In the genomic region with DNA sequence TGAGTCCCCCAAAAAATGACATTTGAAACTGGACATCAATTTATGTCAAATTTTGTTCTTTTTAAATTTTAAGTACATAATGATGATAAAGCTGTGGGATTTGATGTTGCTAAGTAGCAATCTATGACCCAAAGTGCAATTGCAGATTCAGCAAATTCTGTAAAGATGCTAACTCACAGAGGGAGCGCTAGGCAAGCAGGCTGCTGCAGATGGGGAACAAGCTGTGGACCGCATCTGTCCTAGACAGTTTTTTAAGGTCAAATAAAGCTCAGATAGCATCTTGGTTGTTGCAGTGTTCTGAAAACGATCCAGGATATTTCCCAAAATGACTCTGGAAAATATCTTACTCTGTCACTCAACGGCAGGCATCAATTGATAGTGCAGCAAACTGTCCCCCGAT, we compare ENCODE assay signal across 8 mouse cellular contexts. TPM values are rescaled to one million over a fixed set of nuclear protein-coding genes. Genes with fewer than 3 reads are reported as not detected.
A peak's percentile ranks its signal among the peaks of the same experiment; 100 is the strongest.
DNase-seq lines count a peak whose midpoint lies in the region; ATAC-seq lines count a peak whose summit lies in the region.

No protein-coding gene starts in this region.

- no peak overlapping the region for H3K9ac ChIP-seq in embryonic facial prominence, embryonic 13.5 days
- H3K9ac ChIP-seq in neural tube, embryonic 14.5 days (replicated peaks; ENCODE audit: low read depth, low read length), result peak overlapping the region; percentile 99; the same call in 1 of the 2 replicates

- ATAC-seq in embryonic facial prominence, embryonic 13.5 days (ENCODE audit: insufficient number of reproducible peaks, insufficient read depth, low FRiP score, low TSS enrichment, low read depth), result no peak
- no peak for ATAC-seq in neural tube, embryonic 14.5 days (ENCODE audit: low read depth)

- H3K4me2 ChIP-seq in embryonic facial prominence, embryonic 13.5 days, result peak overlapping the region; percentile 73
- H3K4me2 ChIP-seq in neural tube, embryonic 14.5 days (ENCODE audit: low read depth, low read length), result peak overlapping the region; percentile 53; the same call in 1 of the 2 replicates

- peak; percentile 14 to 45 for DNase-seq in frontal cortex, postnatal 36 days (ENCODE audit: low spot score in 2 of 2)
- no peak for DNase-seq in frontal cortex, postnatal 25 days (ENCODE audit: low spot score in 2 of 2)
- peak; percentile 66 for DNase-seq in 3T3-L1 (ENCODE audit: low read depth, low spot score)
- DNase-seq in layer of hippocampus, postnatal 14 days (ENCODE audit: low spot score in 2 of 2), result peak; percentile 40 to 55
- DNase-seq in spleen, postnatal 10 days (ENCODE audit: low spot score in 2 of 2), result no peak
- DNase-seq in thymus, postnatal 25 days, result no peak

- 60% methylated on average over 5 of the region's 5 CpGs for WGBS in embryonic facial prominence, embryonic 13.5 days
- WGBS in neural tube, embryonic 14.5 days, result 55% methylated on average over 5 of the region's 5 CpGs

- H3K9me3 ChIP-seq in embryonic facial prominence, embryonic 13.5 days, result no peaks in the 10 kb centered on the region
- H3K9me3 ChIP-seq in neural tube, embryonic 14.5 days (ENCODE audit: control insufficient read depth, low read length), result no peaks in the 10 kb centered on the region

- H3K36me3 ChIP-seq in embryonic facial prominence, embryonic 13.5 days, result no peaks in the 10 kb centered on the region
- H3K36me3 ChIP-seq in neural tube, embryonic 14.5 days (ENCODE audit: control insufficient read depth, insufficient read depth, low read length), result no peaks in the 10 kb centered on the region

- peaks cover 15% of the 10 kb centered on the region for H3K4me1 ChIP-seq in embryonic facial prominence, embryonic 13.5 days
- peaks cover 13% of the 10 kb centered on the region; the same call in 1 of the 2 replicates for H3K4me1 ChIP-seq in neural tube, embryonic 14.5 days (ENCODE audit: control insufficient read depth, insufficient read depth, low read length)

- H3K27me3 ChIP-seq in embryonic facial prominence, embryonic 13.5 days, result no peaks in the 10 kb centered on the region
- no peaks in the 10 kb centered on the region for H3K27me3 ChIP-seq in neural tube, embryonic 14.5 days (ENCODE audit: control insufficient read depth, insufficient read depth, low read length)

- no peak overlapping the region; the same call in 1 of the 2 replicates for H3K27ac ChIP-seq in embryonic facial prominence, embryonic 13.5 days
- peak overlapping the region; percentile 99 for H3K27ac ChIP-seq in neural tube, embryonic 14.5 days (ENCODE audit: low read depth, low read length)

- H3K4me3 ChIP-seq in embryonic facial prominence, embryonic 13.5 days, result no peak overlapping the region
- H3K4me3 ChIP-seq in neural tube, embryonic 14.5 days (ENCODE audit: low read depth, low read length), result peak overlapping the region; percentile 100

RNA-seq across cellular contexts. Expression of gene Rtn3, which starts 1.0 kb away (rescaled TPM):
- polyA plus RNA-seq in embryonic facial prominence, embryonic 13.5 days (2015; fragmentation: Nextera tagmentation; extraction: Ambion mirVana), result 104 and 112 TPM in 2 replicates
- total RNA-seq in layer of hippocampus, postnatal 14 days (2021), result 100 to 1,000 TPM; 850 to 871 TPM
- 482 and 576 TPM in 2 replicates for polyA plus RNA-seq in neural tube, embryonic 14.5 days (2014; fragmentation: Nextera tagmentation; extraction: Ambion mirVana)

RNA-seq across cellular contexts. Expression of gene Atl3, which starts 9.8 kb away (rescaled TPM):
- 13.5 and 17.5 TPM in 2 replicates for polyA plus RNA-seq in embryonic facial prominence, embryonic 13.5 days (2015; fragmentation: Nextera tagmentation; extraction: Ambion mirVana)
- 10 to 100 TPM; 20.8 to 20.9 TPM for total RNA-seq in layer of hippocampus, postnatal 14 days (2021)
- polyA plus RNA-seq in neural tube, embryonic 14.5 days (2014; fragmentation: Nextera tagmentation; extraction: Ambion mirVana), result 7.4 and 8.1 TPM in 2 replicates

Comparison
In these comparisons a context has a peak if more than half of its experiments do, and no peak if none do; other contexts are left out.
1. DNase-seq: peak in frontal cortex, postnatal 36 days (2 of 2), 3T3-L1 (single experiment) and layer of hippocampus, postnatal 14 days (2 of 2); none in frontal cortex, postnatal 25 days (0 of 2), spleen, postnatal 10 days (0 of 2) and thymus, postnatal 25 days (single experiment).